Mouse (Mus musculus): ENCODE results near the gene Sprtn. TPM values are rescaled to one million over a fixed set of nuclear protein-coding genes. Genes with fewer than 3 reads are reported as not detected.

Sprtn gene
- polyA plus RNA-seq, 1 experiment = 0.28 TPM

GRCm38 (mm10) chr8:124948733-124949111 is 51.0 kb downstream of the Sprtn start:
- peaks cover 2% of the 10 kb centered on the region; the same call in 1 of the 2 replicates for H3K36me3 ChIP-seq (ENCODE audit: control insufficient read depth)
- no peak for TF ChIP-seq GATA1 (IDR thresholded peaks at IDR 0.05; ENCODE audit: low read length)
- TF ChIP-seq TAL1 (IDR thresholded peaks at IDR 0.05; ENCODE audit: low read length) = no peak
- H3K9me3 ChIP-seq (ENCODE audit: control insufficient read depth, low read length) = no peaks in the 10 kb centered on the region
- peaks cover 39% of the 10 kb centered on the region for H3K4me1 ChIP-seq (ENCODE audit: control insufficient read depth)
- peak overlapping the region; percentile 86 for H3K4me3 ChIP-seq (replicated peaks)
- peaks cover 34% of the 10 kb centered on the region for H3K27me3 ChIP-seq (ENCODE audit: control insufficient read depth)

GRCm38 (mm10) chr8:124949209-124950068 is 51.8 kb downstream of the Sprtn start, which contains the start of gene Egln1:
Gene Egln1, minus strand, starts transcription at chr8:124949324.
- peaks cover 38% of the 10 kb centered on the region for H3K4me1 ChIP-seq (ENCODE audit: control insufficient read depth)
- H3K36me3 ChIP-seq (ENCODE audit: control insufficient read depth) = peaks cover 1% of the 10 kb centered on the region; the same call in 1 of the 2 replicates
- H3K4me3 ChIP-seq (replicated peaks) = peak within 1 kb of the TSS; percentile 86
- peaks cover 34% of the 10 kb centered on the region for H3K27me3 ChIP-seq (ENCODE audit: control insufficient read depth)
- TF ChIP-seq TAL1 (IDR thresholded peaks at IDR 0.05; ENCODE audit: low read length) (no peak), GATA1 (IDR thresholded peaks at IDR 0.05; ENCODE audit: low read length) (no peak)
- no peaks in the 10 kb centered on the region for H3K9me3 ChIP-seq (ENCODE audit: control insufficient read depth, low read length)

GRCm38 (mm10) chr8:124950069-124950456 is 52.4 kb downstream of the Sprtn start:
- no peaks in the 10 kb centered on the region for H3K9me3 ChIP-seq (ENCODE audit: control insufficient read depth, low read length)
- H3K4me3 ChIP-seq (replicated peaks) = peak overlapping the region; percentile 86
- H3K36me3 ChIP-seq (ENCODE audit: control insufficient read depth) = no peaks in the 10 kb centered on the region
- peaks cover 34% of the 10 kb centered on the region for H3K27me3 ChIP-seq (ENCODE audit: control insufficient read depth)
- TF ChIP-seq GATA1 (IDR thresholded peaks at IDR 0.05; ENCODE audit: low read length) = no peak
- no peak for TF ChIP-seq TAL1 (IDR thresholded peaks at IDR 0.05; ENCODE audit: low read length)
- peaks cover 37% of the 10 kb centered on the region for H3K4me1 ChIP-seq (ENCODE audit: control insufficient read depth)

- Histone ChIP-seq H3K9me3 (ENCODE audit: control insufficient read depth, low read length) (no peaks in the 10 kb centered on the region), H3K36me3 (ENCODE audit: control insufficient read depth) (no peaks in the 10 kb centered on the region), H3K4me3 (replicated peaks) (no peak overlapping the region), H3K4me1 (ENCODE audit: control insufficient read depth) (peaks cover 37% of the 10 kb centered on the region), H3K27me3 (ENCODE audit: control insufficient read depth) (peaks cover 34% of the 10 kb centered on the region)
- TF ChIP-seq TAL1 (IDR thresholded peaks at IDR 0.05; ENCODE audit: low read length) (no peak), GATA1 (IDR thresholded peaks at IDR 0.05; ENCODE audit: low read length) (no peak)
These were observed 53.2 kb downstream of the Sprtn start for GRCm38 (mm10) chr8:124950865-124951264.

GRCm38 (mm10) chr8:124953188-124953587 is 55.5 kb downstream of the Sprtn start:
- H3K9me3 ChIP-seq (ENCODE audit: control insufficient read depth, low read length) = no peaks in the 10 kb centered on the region
- no peaks in the 10 kb centered on the region for H3K36me3 ChIP-seq (ENCODE audit: control insufficient read depth)
- peaks cover 18% of the 10 kb centered on the region for H3K4me1 ChIP-seq (ENCODE audit: control insufficient read depth)
- H3K4me3 ChIP-seq (replicated peaks) = no peak overlapping the region
- peaks cover 13% of the 10 kb centered on the region for H3K27me3 ChIP-seq (ENCODE audit: control insufficient read depth)
- TF ChIP-seq TAL1 (IDR thresholded peaks at IDR 0.05; ENCODE audit: low read length) (no peak), GATA1 (IDR thresholded peaks at IDR 0.05; ENCODE audit: low read length) (no peak)

- H3K27me3 ChIP-seq (ENCODE audit: control insufficient read depth) = 0 out of 2 replicates have a peak, but pooled peaks cover 2% of the 10 kb centered on the region
- H3K9me3 ChIP-seq (ENCODE audit: control insufficient read depth, low read length) = no peaks in the 10 kb centered on the region
- no peaks in the 10 kb centered on the region for H3K36me3 ChIP-seq (ENCODE audit: control insufficient read depth)
- H3K4me1 ChIP-seq (ENCODE audit: control insufficient read depth) = peaks cover 10% of the 10 kb centered on the region
- TF ChIP-seq TAL1 (IDR thresholded peaks at IDR 0.05; ENCODE audit: low read length) = no peak
- TF ChIP-seq GATA1 (IDR thresholded peaks at IDR 0.05; ENCODE audit: low read length) = no peak
- no peak overlapping the region for H3K4me3 ChIP-seq (replicated peaks)
These were observed 56.9 kb downstream of the Sprtn start for GRCm38 (mm10) chr8:124954572-124955082.

Other genes with a start within 250 kb of the Sprtn start
- 3.5 TPM in 2 replicates for gene 2310022B05Rik, start 234.5 kb upstream of the Sprtn start, polyA plus RNA-seq (2012)
- 0.42 and 0.44 TPM in 2 replicates for gene Ttc13, start 175.9 kb upstream of the Sprtn start, polyA plus RNA-seq (2012)
- gene Arv1, start 175.7 kb upstream of the Sprtn start, polyA plus RNA-seq (2012) = 0.11 and 0.29 TPM in 2 replicates
- gene Fam89a, start 146.1 kb upstream of the Sprtn start, polyA plus RNA-seq (2012) = not detected in 2 replicates
- gene Trim67, start 104.8 kb upstream of the Sprtn start, polyA plus RNA-seq (2012) = not detected in 2 replicates
- gene Gnpat, start 34.9 kb upstream of the Sprtn start, polyA plus RNA-seq (2012) = 4.4 and 6.1 TPM in 2 replicates
- 0.82 and 0.93 TPM in 2 replicates for gene 2810004N23Rik, start 34.8 kb upstream of the Sprtn start, polyA plus RNA-seq (2012)
- gene Exoc8, start 181 bp upstream of the Sprtn start, polyA plus RNA-seq (2012) = 0.10 and 0.18 TPM in 2 replicates
- 0.56 and 0.81 TPM in 2 replicates for gene Egln1, start 51.4 kb downstream of the Sprtn start, polyA plus RNA-seq (2012)
- gene Tsnax, start 115.1 kb downstream of the Sprtn start, polyA plus RNA-seq (2012) = 0.57 and 0.87 TPM in 2 replicates
- gene Disc1, start 156.3 kb downstream of the Sprtn start, polyA plus RNA-seq (2012) = not detected in 2 replicates